Mouse (Mus musculus) cortical plate, adult 2 months (tissue): ENCODE measurements around the gene Cenpn. TPM values are rescaled to one million over a fixed set of nuclear protein-coding genes. Genes with fewer than 3 reads are reported as not detected.

ENCODE experiments used
- H3K27ac ChIP-seq: fragments of 200-500 bp; 2 replicates; pipeline ENCODE4 v1.5.1; 2012; ENCODE audit warnings: low read length, control low read depth, inconsistent platforms; ENCODE audit not compliant: insufficient read depth
- H3K4me1 ChIP-seq: fragments of 200-500 bp; 2 replicates; pipeline ENCODE4 v1.6.1; 2011; ENCODE audit warnings: low read length; ENCODE audit not compliant: control insufficient read depth, insufficient read depth
- H3K4me3 ChIP-seq: fragments of 200-500 bp; 2 replicates; pipeline ENCODE4 v1.5.1; 2011; ENCODE audit warnings: mild to moderate bottlenecking, low read length, control low read depth; ENCODE audit not compliant: insufficient read depth
- CTCF ChIP-seq: fragments of 200-500 bp; IDR thresholded peaks from 2 replicates; pipeline ENCODE4 v1.5.1; 2011; ENCODE audit warnings: mild to moderate bottlenecking, control low read depth, low read length; ENCODE audit not compliant: insufficient read depth; ENCODE audit errors: extremely low read depth
- POLR2A ChIP-seq: fragments of 200-500 bp; IDR thresholded peaks from 2 replicates; pipeline ENCODE4 v1.6.1; 2011; ENCODE audit warnings: mild to moderate bottlenecking, low read length, control low read depth; ENCODE audit not compliant: insufficient read depth; ENCODE audit errors: extremely low read depth
- polyA plus RNA-seq: library from polyadenylated mRNA; depleted of rRNA; stranded (reverse); fragments of >200 nt; gene quantifications from 2 replicates; pipeline ENCODE4 v1.2.3, GENCODE M21; 2012

The Cenpn gene
- polyA plus RNA-seq, 1 experiment: 2.4 TPM

DNA sequence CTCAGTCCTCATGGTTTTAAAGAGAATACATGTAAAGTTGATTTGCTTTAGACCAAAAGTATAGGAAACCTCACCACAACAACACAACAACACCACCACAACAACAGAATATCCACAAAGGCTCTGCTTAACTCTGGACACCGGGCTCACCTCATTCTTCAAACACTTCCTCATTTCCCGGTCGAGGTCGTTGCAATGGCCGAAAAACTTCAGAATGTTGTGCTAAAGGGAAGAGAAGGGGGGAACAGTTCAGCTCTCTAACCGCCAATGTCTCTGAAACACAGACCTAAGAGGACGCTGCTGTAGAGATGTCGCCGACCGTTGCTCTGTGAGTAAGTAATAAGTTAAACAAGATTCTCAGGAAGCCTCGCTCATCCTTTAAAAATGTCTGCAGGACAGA, 27.6 kb upstream of the Cenpn start:
- Histone ChIP-seq H3K27ac (no peak overlapping the region), H3K4me3 (no peak overlapping the region), H3K4me1 (no peaks in the 10 kb centered on the region)
- no peak for TF ChIP-seq CTCF
- TF ChIP-seq POLR2A: no peak

DNA sequence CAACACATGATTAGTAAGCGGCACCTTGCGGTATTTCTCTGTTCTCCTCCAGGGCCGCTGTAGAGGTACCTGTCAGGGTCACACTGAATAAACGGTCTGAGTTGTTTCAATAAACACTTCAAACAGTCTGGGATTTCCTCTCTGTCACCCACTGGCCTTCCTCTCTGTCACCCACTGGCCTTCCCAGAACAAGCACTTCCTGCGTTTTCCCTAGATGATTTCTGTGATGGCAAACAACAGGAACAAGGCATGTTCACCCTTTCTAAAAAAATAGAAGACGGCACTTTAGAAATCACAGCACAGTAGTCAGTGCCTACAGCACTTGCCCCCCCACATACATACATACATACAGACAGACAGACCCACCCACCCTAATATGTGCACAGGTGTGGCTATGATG, 26.0 kb upstream of the Cenpn start:
- no peak for TF ChIP-seq POLR2A
- TF ChIP-seq CTCF: no peak
- no peaks in the 10 kb centered on the region for H3K4me1 ChIP-seq
- H3K4me3 ChIP-seq: no peak overlapping the region
- H3K27ac ChIP-seq: no peak overlapping the region

DNA sequence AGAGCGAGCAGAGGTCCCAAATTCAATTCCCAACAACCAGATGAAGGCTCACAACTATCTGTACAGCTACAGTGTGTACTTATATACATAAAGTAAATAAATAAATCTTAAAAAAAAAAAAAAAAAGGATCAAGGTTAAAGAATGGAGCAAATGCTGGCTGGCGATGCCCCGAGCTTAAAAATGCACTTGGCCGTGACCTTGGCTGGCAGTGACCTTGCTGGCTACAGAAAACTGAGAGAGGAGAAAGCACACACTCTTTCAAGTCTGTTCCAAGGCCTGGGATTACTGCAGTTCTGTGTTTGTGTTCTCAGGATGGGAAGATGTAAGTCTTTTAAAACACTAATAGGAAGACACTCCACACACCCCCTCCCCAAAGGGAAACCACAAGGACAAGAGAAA, 16.8 kb upstream of the Cenpn start:
- Histone ChIP-seq H3K4me1 (no peaks in the 10 kb centered on the region), H3K4me3 (no peak overlapping the region), H3K27ac (no peak overlapping the region)
- TF ChIP-seq CTCF (no peak), POLR2A (no peak)

DNA sequence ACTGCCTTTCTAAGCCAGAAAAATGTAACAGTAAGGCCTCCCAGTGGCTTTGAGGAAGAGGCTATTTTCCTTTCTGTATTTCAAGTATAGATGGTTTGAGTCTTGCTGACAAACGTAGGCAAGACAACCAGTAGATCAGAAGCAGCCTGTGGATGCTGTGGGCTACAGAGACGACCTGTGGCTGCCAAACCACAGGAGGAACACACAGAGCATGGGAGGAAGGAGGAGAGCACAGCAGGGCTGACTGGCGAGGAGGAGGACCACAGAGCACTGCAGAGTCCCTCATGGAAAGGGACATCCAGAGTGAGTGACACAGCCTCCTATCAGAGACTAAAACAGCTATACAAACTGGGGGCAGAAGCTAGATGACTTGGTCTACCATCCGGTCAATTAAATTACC, 16.3 kb upstream of the Cenpn start:
- Histone ChIP-seq H3K4me1 (no peaks in the 10 kb centered on the region), H3K4me3 (no peak overlapping the region), H3K27ac (no peak overlapping the region)
- no peak for TF ChIP-seq CTCF
- TF ChIP-seq POLR2A: no peak

DNA sequence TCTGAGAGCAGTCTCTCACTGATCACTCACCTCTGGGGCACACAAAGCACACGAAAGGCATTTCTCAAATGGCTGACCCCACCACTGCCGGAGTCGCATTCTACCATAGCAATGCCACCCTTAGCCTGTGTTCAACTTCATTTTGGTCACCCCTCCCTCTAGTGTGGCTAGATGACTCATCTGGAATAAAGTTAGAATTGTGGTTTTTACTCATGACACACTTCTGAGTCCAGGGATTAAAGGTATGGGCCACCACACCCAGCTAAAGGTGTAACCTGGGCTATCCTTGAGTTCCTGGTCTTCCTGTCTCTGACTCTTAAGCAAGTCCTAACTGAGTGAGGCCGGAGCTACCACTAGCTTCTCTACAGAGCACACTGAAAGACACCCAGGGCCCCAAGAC, 15.7 kb upstream of the Cenpn start:
- no peak overlapping the region for H3K4me3 ChIP-seq
- TF ChIP-seq CTCF (no peak), POLR2A (no peak)
- no peak overlapping the region for H3K27ac ChIP-seq
- H3K4me1 ChIP-seq: no peaks in the 10 kb centered on the region

DNA sequence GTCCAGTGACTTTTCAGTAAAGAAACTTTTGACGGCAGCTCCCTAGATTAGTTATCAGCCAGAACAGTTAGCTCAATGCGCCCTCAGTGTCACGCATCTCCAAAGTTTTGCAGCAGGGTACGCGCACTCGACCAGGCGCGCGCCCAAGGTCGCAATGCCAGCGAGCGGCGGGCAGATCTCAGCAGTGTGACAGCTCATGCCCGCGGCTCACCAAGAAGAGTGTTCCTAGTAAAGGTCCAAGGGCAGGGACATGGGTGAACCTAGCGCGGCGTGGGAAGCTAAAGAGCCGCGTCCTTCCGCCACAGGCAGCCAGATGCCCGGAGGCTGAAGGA, 559 bp upstream of the Cenpn start:
- TF ChIP-seq CTCF: no peak
- no peak for TF ChIP-seq POLR2A
- Histone ChIP-seq H3K4me3 (peak overlapping the region; percentile 56), H3K4me1 (no peaks in the 10 kb centered on the region), H3K27ac (no peak overlapping the region)

DNA sequence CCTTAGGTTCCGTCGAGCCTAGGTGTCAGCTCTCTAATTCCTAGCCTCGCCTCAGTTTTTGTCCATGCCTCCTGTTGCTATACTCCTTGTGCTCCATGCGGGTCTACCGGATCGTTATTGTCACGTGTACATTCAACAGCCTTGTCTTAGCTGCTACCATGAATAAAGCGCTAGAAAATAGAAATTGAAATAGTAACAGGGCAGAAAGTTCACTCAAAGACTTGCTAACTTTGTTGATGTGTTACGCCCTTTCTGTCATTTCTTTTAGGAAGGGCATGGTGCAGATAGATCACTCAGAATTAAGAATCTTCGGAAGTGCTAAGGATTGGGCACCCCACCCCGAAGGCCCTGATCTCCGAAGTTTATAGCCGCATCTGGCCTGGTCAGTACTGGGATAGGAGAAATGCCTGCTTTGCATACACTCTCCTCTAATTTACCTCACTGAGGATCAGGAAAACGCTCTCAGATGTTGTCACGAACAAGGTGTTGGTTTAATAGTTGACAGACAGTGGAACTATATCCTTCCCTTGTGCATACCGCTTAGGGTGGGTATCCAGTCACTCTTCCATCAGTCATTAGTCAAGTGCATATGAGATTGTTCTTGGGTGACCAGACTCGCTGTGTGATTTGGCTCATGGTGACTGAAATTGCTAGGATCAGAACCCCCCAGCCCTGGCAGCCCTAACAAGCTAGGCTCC, 679 bp downstream of the Cenpn start:
- no peaks in the 10 kb centered on the region for H3K4me1 ChIP-seq
- no peak overlapping the region for H3K27ac ChIP-seq
- no peak for TF ChIP-seq CTCF
- H3K4me3 ChIP-seq: peak overlapping the region; percentile 56

DNA sequence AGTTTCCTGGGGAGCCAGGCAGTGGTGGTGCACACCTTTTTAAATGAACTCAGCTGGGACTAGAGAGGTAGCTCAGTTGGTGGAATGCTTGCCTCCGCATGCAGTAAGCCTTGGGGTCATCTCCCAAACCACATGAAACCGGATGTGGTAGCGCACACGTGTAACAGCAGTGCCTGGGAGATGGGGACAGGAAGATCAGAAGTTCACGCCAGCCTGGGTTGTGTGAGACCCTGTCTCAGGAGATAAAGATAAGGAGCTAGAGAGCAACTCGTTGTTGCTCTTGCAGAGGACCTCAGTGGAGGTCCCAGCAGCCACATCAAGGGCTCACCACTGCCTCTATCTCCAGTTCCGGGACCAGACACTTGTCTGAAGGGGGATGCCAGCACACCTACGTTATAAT, 2.0 kb downstream of the Cenpn start:
- TF ChIP-seq CTCF (no peak), POLR2A (no peak)
- Histone ChIP-seq H3K4me3 (no peak overlapping the region), H3K27ac (no peak overlapping the region), H3K4me1 (no peaks in the 10 kb centered on the region)

DNA sequence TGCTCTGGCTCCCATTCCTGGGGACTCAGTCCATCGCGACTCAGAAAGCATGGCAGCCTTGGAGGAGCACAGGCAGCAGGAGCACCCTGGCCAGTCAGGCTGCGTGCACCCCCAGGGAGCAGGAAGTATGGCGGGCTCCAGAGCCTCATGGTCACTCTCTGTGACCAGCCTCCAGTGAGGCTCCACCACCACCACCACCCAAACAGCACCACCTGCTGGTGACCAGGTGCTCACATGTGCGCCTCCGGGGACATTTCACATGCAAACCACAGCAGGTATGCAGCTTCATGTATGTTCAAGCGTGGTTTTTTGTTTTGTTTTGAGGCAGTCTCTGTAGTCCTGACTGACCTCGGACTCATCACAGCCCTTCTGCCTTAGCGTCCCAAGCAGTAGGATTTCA, 6.3 kb downstream of the Cenpn start:
- Histone ChIP-seq H3K4me3 (no peak overlapping the region), H3K4me1 (no peaks in the 10 kb centered on the region), H3K27ac (no peak overlapping the region)
- TF ChIP-seq CTCF (peak; percentile 36), POLR2A (no peak)

DNA sequence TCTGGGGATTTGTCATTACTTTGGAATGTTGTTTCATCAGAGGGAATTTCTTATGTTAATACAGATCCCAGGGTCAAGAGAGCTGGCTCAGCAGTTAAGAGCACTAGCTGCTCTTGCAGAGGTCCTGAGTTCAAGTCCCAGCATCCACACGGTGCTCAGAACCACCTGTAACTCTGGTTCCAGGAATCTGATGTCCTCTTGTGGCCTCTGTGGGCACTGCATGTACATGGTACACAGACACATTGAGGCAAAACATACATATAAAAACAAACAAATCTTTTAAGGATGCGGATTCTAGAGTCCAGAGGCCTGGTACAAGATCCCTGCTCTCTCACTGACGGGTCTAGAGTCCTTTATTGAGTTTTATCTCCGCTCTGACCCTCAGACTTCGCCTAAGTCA, 7.1 kb downstream of the Cenpn start:
- Histone ChIP-seq H3K27ac (no peak overlapping the region), H3K4me3 (no peak overlapping the region), H3K4me1 (no peaks in the 10 kb centered on the region)
- TF ChIP-seq CTCF (0 out of 2 replicates have a peak, but pooled peaks have one; percentile 3), POLR2A (no peak)

DNA sequence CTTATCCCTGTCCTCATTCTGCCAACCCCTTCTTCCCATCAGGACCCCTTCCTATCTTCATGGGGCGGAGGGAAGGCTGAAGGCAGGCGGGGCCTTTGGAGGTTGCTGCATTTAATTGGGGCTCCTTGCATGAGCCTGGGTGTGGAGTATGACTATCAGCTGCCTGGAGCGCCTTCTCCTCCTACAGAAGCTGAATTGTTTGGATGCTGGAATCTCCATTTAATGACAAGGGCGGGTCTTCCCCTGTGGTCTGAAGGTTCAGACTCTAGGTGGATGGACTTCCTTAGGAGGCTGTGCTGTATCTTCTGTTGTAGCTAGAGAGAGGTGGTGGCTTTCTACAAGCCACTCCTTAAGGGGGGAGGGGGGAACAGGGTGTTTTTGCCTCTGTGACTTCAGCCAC, 13.4 kb downstream of the Cenpn start:
- no peak overlapping the region for H3K27ac ChIP-seq
- no peak for TF ChIP-seq POLR2A
- TF ChIP-seq CTCF: no peak
- H3K4me3 ChIP-seq: no peak overlapping the region
- no peaks in the 10 kb centered on the region for H3K4me1 ChIP-seq
